Mouse (Mus musculus) megakaryocyte progenitor cell, adult 5-6 weeks (primary cell): ENCODE measurements around the gene Olfr802. TPM values are rescaled to one million over a fixed set of nuclear protein-coding genes. Genes with fewer than 3 reads are reported as not detected.

Experiments used
- ATAC-seq: replicated peaks from 2 replicates; pipeline ENCODE4 v1.8.0; 2016; ENCODE audit warnings: mild to moderate bottlenecking, moderate TSS enrichment, inconsistent platforms; ENCODE audit not compliant: poor library complexity
- total RNA-seq, 2 experiments: library from RNA; stranded (forward) in 1 of 2; stranded (reverse) in 1 of 2; fragments of 157-497, 149-512 nt in 1 of 2; fragments of 200-1000 nt in 1 of 2; gene quantifications; 2 replicates each; pipeline versions ENCODE4 v1.2.3 to v1.2.4; 2015 to 2017

Gene Olfr802
- total RNA-seq (2015) (not detected in 2 replicates), total RNA-seq (2017) (not detected in 2 replicates)

- no peak for ATAC-seq
Measured at GRCm38 (mm10) chr10:129688069-129688468, at the start of gene Olfr802. TSS of gene Olfr802 (minus strand) at chr10:129688169.

- ATAC-seq = no peak
Measured at GRCm38 (mm10) chr10:129729275-129729674, 41.3 kb upstream of the Olfr802 start, which contains the start of gene Olfr805. TSS of gene Olfr805 (minus strand) at chr10:129729375.

GRCm38 (mm10) chr10:129702910-129703309, 14.9 kb upstream of the Olfr802 start, which contains the start of gene Olfr804:
TSS of gene Olfr804 (plus strand) at chr10:129703210.
- no peak for ATAC-seq

GRCm38 (mm10) chr10:129694186-129694585, 6.2 kb upstream of the Olfr802 start, which contains the start of gene Olfr803:
TSS of gene Olfr803 (minus strand) at chr10:129694286.
- no peak for ATAC-seq

GRCm38 (mm10) chr10:129673765-129674164, 14.2 kb downstream of the Olfr802 start, which contains the start of gene Olfr801:
TSS of gene Olfr801 (minus strand) at chr10:129673865.
- ATAC-seq = no peak

GRCm38 (mm10) chr10:129657394-129657793, 30.6 kb downstream of the Olfr802 start, which contains the start of gene Olfr800:
TSS of gene Olfr800 (plus strand) at chr10:129657694.
- ATAC-seq = no peak

- ATAC-seq = no peak
Measured at GRCm38 (mm10) chr10:129651763-129652162, 36.2 kb downstream of the Olfr802 start.

GRCm38 (mm10) chr10:129637184-129637583, 50.8 kb downstream of the Olfr802 start, which contains the start of gene Olfr799:
TSS of gene Olfr799 (plus strand) at chr10:129637484.
- no peak for ATAC-seq

- no peak for ATAC-seq
Measured at GRCm38 (mm10) chr10:129627834-129628233, 60.1 kb downstream of the Olfr802 start, which contains the start of gene Olfr798. TSS of gene Olfr798 (minus strand) at chr10:129627934.

Other genes starting within 250 kb of the Olfr802 start
- gene Olfr787, start 226.3 kb downstream of the Olfr802 start, total RNA-seq (2015) = not detected in 2 replicates
- not detected in 2 replicates for gene Olfr787, start 226.3 kb downstream of the Olfr802 start, total RNA-seq (2017)
- gene Olfr788, start 217.2 kb downstream of the Olfr802 start, total RNA-seq (2015) = not detected in 2 replicates
- gene Olfr788, start 217.2 kb downstream of the Olfr802 start, total RNA-seq (2017) = not detected in 2 replicates
- not detected in 2 replicates for gene Olfr789, start 203.4 kb downstream of the Olfr802 start, total RNA-seq (2015)
- not detected in 2 replicates for gene Olfr789, start 203.4 kb downstream of the Olfr802 start, total RNA-seq (2017)
- gene Olfr790, start 189.7 kb downstream of the Olfr802 start, total RNA-seq (2015) = not detected in 2 replicates
- gene Olfr790, start 189.7 kb downstream of the Olfr802 start, total RNA-seq (2017) = not detected in 2 replicates
- not detected in 2 replicates for gene Olfr791, start 166.4 kb downstream of the Olfr802 start, total RNA-seq (2015)
- not detected in 2 replicates for gene Olfr791, start 166.4 kb downstream of the Olfr802 start, total RNA-seq (2017)
- gene Olfr792, start 149.0 kb downstream of the Olfr802 start, total RNA-seq (2015) = not detected in 2 replicates
- not detected in 2 replicates for gene Olfr792, start 149.0 kb downstream of the Olfr802 start, total RNA-seq (2017)
- not detected in 2 replicates for gene Olfr794, start 120.5 kb downstream of the Olfr802 start, total RNA-seq (2015)
- gene Olfr794, start 120.5 kb downstream of the Olfr802 start, total RNA-seq (2017) = not detected in 2 replicates
- gene Olfr796, start 75.6 kb downstream of the Olfr802 start, total RNA-seq (2015) = not detected in 2 replicates
- gene Olfr796, start 75.6 kb downstream of the Olfr802 start, total RNA-seq (2017) = not detected in 2 replicates
- gene Olfr798, start 60.2 kb downstream of the Olfr802 start, total RNA-seq (2015) = not detected in 2 replicates
- not detected in 2 replicates for gene Olfr798, start 60.2 kb downstream of the Olfr802 start, total RNA-seq (2017)
- gene Olfr799, start 50.7 kb downstream of the Olfr802 start, total RNA-seq (2015) = not detected in 2 replicates
- gene Olfr799, start 50.7 kb downstream of the Olfr802 start, total RNA-seq (2017) = not detected in 2 replicates
- not detected in 2 replicates for gene Olfr800, start 30.5 kb downstream of the Olfr802 start, total RNA-seq (2015)
- not detected in 2 replicates for gene Olfr800, start 30.5 kb downstream of the Olfr802 start, total RNA-seq (2017)
- not detected in 2 replicates for gene Olfr801, start 14.3 kb downstream of the Olfr802 start, total RNA-seq (2015)
- not detected in 2 replicates for gene Olfr801, start 14.3 kb downstream of the Olfr802 start, total RNA-seq (2017)
- not detected in 2 replicates for gene Olfr803, start 6.1 kb upstream of the Olfr802 start, total RNA-seq (2015)
- not detected in 2 replicates for gene Olfr803, start 6.1 kb upstream of the Olfr802 start, total RNA-seq (2017)
- not detected in 2 replicates for gene Olfr804, start 15.0 kb upstream of the Olfr802 start, total RNA-seq (2015)
- gene Olfr804, start 15.0 kb upstream of the Olfr802 start, total RNA-seq (2017) = not detected in 2 replicates
- gene Olfr805, start 41.2 kb upstream of the Olfr802 start, total RNA-seq (2015) = not detected in 2 replicates
- not detected in 2 replicates for gene Olfr805, start 41.2 kb upstream of the Olfr802 start, total RNA-seq (2017)
- not detected in 2 replicates for gene Olfr806, start 53.8 kb upstream of the Olfr802 start, total RNA-seq (2015)
- gene Olfr806, start 53.8 kb upstream of the Olfr802 start, total RNA-seq (2017) = not detected in 2 replicates
- not detected in 2 replicates for gene Olfr807, start 69.6 kb upstream of the Olfr802 start, total RNA-seq (2015)
- gene Olfr807, start 69.6 kb upstream of the Olfr802 start, total RNA-seq (2017) = not detected in 2 replicates
- gene Olfr808, start 77.3 kb upstream of the Olfr802 start, total RNA-seq (2015) = not detected in 2 replicates
- gene Olfr808, start 77.3 kb upstream of the Olfr802 start, total RNA-seq (2017) = not detected in 2 replicates
- gene Olfr809, start 86.5 kb upstream of the Olfr802 start, total RNA-seq (2015) = not detected in 2 replicates
- not detected in 2 replicates for gene Olfr809, start 86.5 kb upstream of the Olfr802 start, total RNA-seq (2017)
- not detected in 2 replicates for gene Olfr810, start 106.7 kb upstream of the Olfr802 start, total RNA-seq (2015)
- gene Olfr810, start 106.7 kb upstream of the Olfr802 start, total RNA-seq (2017) = not detected in 2 replicates
- gene Olfr811, start 116.2 kb upstream of the Olfr802 start, total RNA-seq (2015) = not detected in 2 replicates
- gene Olfr811, start 116.2 kb upstream of the Olfr802 start, total RNA-seq (2017) = not detected in 2 replicates
- not detected in 2 replicates for gene Olfr812, start 157.9 kb upstream of the Olfr802 start, total RNA-seq (2015)
- gene Olfr812, start 157.9 kb upstream of the Olfr802 start, total RNA-seq (2017) = not detected in 2 replicates
- not detected in 2 replicates for gene Olfr813, start 167.2 kb upstream of the Olfr802 start, total RNA-seq (2015)
- gene Olfr813, start 167.2 kb upstream of the Olfr802 start, total RNA-seq (2017) = not detected in 2 replicates
- not detected in 2 replicates for gene Olfr814, start 191.7 kb upstream of the Olfr802 start, total RNA-seq (2015)
- not detected in 2 replicates for gene Olfr814, start 191.7 kb upstream of the Olfr802 start, total RNA-seq (2017)
- gene Olfr815, start 217.7 kb upstream of the Olfr802 start, total RNA-seq (2015) = not detected in 2 replicates
- gene Olfr815, start 217.7 kb upstream of the Olfr802 start, total RNA-seq (2017) = not detected in 2 replicates
- gene Olfr816, start 227.4 kb upstream of the Olfr802 start, total RNA-seq (2015) = not detected in 2 replicates
- not detected in 2 replicates for gene Olfr816, start 227.4 kb upstream of the Olfr802 start, total RNA-seq (2017)